Mouse (Mus musculus): ENCODE results near the gene Ankrd54. TPM values are rescaled to one million over a fixed set of nuclear protein-coding genes. Genes with fewer than 3 reads are reported as not detected.
A peak's percentile ranks its signal among the peaks of the same experiment; 100 is the strongest.

Gene Ankrd54
- polyA plus RNA-seq, 1 experiment from 2014 or later, result 63.2 TPM

GRCm38 (mm10) chr15:79071117-79072039 lies 8.7 kb upstream of the Ankrd54 start:
- no peaks in the 10 kb centered on the region for H3K9me3 ChIP-seq (ENCODE audit: control insufficient read depth, low read length)
- no peak overlapping the region for H3K9ac ChIP-seq (ENCODE audit: low read length)
- H3K4me2 ChIP-seq (ENCODE audit: low read depth, severe bottlenecking), result no peak overlapping the region
- DNase-seq (ENCODE audit: low spot score), result no peak
- peaks cover 9% of the 10 kb centered on the region; the same call in 1 of the 2 replicates for H3K4me1 ChIP-seq (ENCODE audit: control insufficient read depth, insufficient read depth, low read length)
- WGBS, result 65% methylated on average over 5 of the region's 5 CpGs
- H3K36me3 ChIP-seq (ENCODE audit: control insufficient read depth, insufficient read depth, low read length), result no peaks in the 10 kb centered on the region
- H3K27me3 ChIP-seq (ENCODE audit: control insufficient read depth, insufficient read depth, low read length), result no peaks in the 10 kb centered on the region
- H3K4me3 ChIP-seq (ENCODE audit: low read depth, low read length), result no peak overlapping the region
- no peak overlapping the region for H3K27ac ChIP-seq (replicated peaks; ENCODE audit: low read depth, low read length)
- no peak for ATAC-seq (ENCODE audit: insufficient number of reproducible peaks, low FRiP score, low TSS enrichment, low read depth)

GRCm38 (mm10) chr15:79068416-79068815 lies 5.7 kb upstream of the Ankrd54 start:
- 84% methylated on average over 3 of the region's 3 CpGs for WGBS
- no peak for DNase-seq (ENCODE audit: low spot score)
- H3K27ac ChIP-seq (replicated peaks; ENCODE audit: low read depth, low read length), result no peak overlapping the region

GRCm38 (mm10) chr15:79067631-79068030 lies 4.9 kb upstream of the Ankrd54 start:
- DNase-seq (ENCODE audit: low spot score) (no peak), ATAC-seq (ENCODE audit: insufficient number of reproducible peaks, low FRiP score, low TSS enrichment, low read depth) (no peak)
- no peak overlapping the region for H3K27ac ChIP-seq (replicated peaks; ENCODE audit: low read depth, low read length)
- H3K4me3 ChIP-seq (ENCODE audit: low read depth, low read length), result no peak overlapping the region
- H3K4me1 ChIP-seq (ENCODE audit: control insufficient read depth, insufficient read depth, low read length), result peaks cover 11% of the 10 kb centered on the region; the same call in 1 of the 2 replicates
- no peak overlapping the region for H3K9ac ChIP-seq (ENCODE audit: low read length)
- no peaks in the 10 kb centered on the region for H3K9me3 ChIP-seq (ENCODE audit: control insufficient read depth, low read length)
- H3K27me3 ChIP-seq (ENCODE audit: control insufficient read depth, insufficient read depth, low read length), result no peaks in the 10 kb centered on the region
- no peaks in the 10 kb centered on the region for H3K36me3 ChIP-seq (ENCODE audit: control insufficient read depth, insufficient read depth, low read length)
- 68% methylated on average over 3 of the region's 3 CpGs for WGBS
- no peak overlapping the region for H3K4me2 ChIP-seq (ENCODE audit: low read depth, severe bottlenecking)

More at GRCm38 (mm10) chr15:79068416-79068815, 5.7 kb upstream of the Ankrd54 start:
- H3K27me3 ChIP-seq (ENCODE audit: control insufficient read depth, insufficient read depth, low read length), result no peaks in the 10 kb centered on the region
- H3K9ac ChIP-seq (ENCODE audit: low read length), result no peak overlapping the region
- H3K36me3 ChIP-seq (ENCODE audit: control insufficient read depth, insufficient read depth, low read length), result no peaks in the 10 kb centered on the region
- no peak for ATAC-seq (ENCODE audit: insufficient number of reproducible peaks, low FRiP score, low TSS enrichment, low read depth)
- peaks cover 9% of the 10 kb centered on the region; the same call in 1 of the 2 replicates for H3K4me1 ChIP-seq (ENCODE audit: control insufficient read depth, insufficient read depth, low read length)
- no peak overlapping the region for H3K4me2 ChIP-seq (ENCODE audit: low read depth, severe bottlenecking)
- no peaks in the 10 kb centered on the region for H3K9me3 ChIP-seq (ENCODE audit: control insufficient read depth, low read length)
- H3K4me3 ChIP-seq (ENCODE audit: low read depth, low read length), result no peak overlapping the region

- Histone ChIP-seq H3K9me3 (ENCODE audit: control insufficient read depth, low read length) (no peaks in the 10 kb centered on the region), H3K4me1 (ENCODE audit: control insufficient read depth, insufficient read depth, low read length) (peaks cover 13% of the 10 kb centered on the region; the same call in 1 of the 2 replicates), H3K9ac (ENCODE audit: low read length) (no peak overlapping the region), H3K36me3 (ENCODE audit: control insufficient read depth, insufficient read depth, low read length) (no peaks in the 10 kb centered on the region), H3K27me3 (ENCODE audit: control insufficient read depth, insufficient read depth, low read length) (no peaks in the 10 kb centered on the region), H3K27ac (replicated peaks; ENCODE audit: low read depth, low read length) (no peak overlapping the region), H3K4me3 (ENCODE audit: low read depth, low read length) (no peak overlapping the region), H3K4me2 (ENCODE audit: low read depth, severe bottlenecking) (no peak overlapping the region)
- DNase-seq (ENCODE audit: low spot score) (peak; percentile 51), ATAC-seq (ENCODE audit: insufficient number of reproducible peaks, low FRiP score, low TSS enrichment, low read depth) (no peak)
- 24% methylated on average over 2 of the region's 2 CpGs for WGBS
Observed at GRCm38 (mm10) chr15:79066276-79066675, 3.6 kb upstream of the Ankrd54 start.

GRCm38 (mm10) chr15:79065086-79065770 lies 2.5 kb upstream of the Ankrd54 start:
- Histone ChIP-seq H3K4me3 (ENCODE audit: low read depth, low read length) (no peak overlapping the region), H3K4me2 (ENCODE audit: low read depth, severe bottlenecking) (no peak overlapping the region), H3K36me3 (ENCODE audit: control insufficient read depth, insufficient read depth, low read length) (no peaks in the 10 kb centered on the region), H3K27me3 (ENCODE audit: control insufficient read depth, insufficient read depth, low read length) (no peaks in the 10 kb centered on the region), H3K27ac (replicated peaks; ENCODE audit: low read depth, low read length) (no peak overlapping the region; the same call in 1 of the 2 replicates), H3K9ac (ENCODE audit: low read length) (no peak overlapping the region), H3K4me1 (ENCODE audit: control insufficient read depth, insufficient read depth, low read length) (peaks cover 13% of the 10 kb centered on the region; the same call in 1 of the 2 replicates), H3K9me3 (ENCODE audit: control insufficient read depth, low read length) (no peaks in the 10 kb centered on the region)
- DNase-seq (ENCODE audit: low spot score) (no peak), ATAC-seq (ENCODE audit: insufficient number of reproducible peaks, low FRiP score, low TSS enrichment, low read depth) (no peak)
- 37% methylated on average over 8 of the region's 8 CpGs for WGBS

GRCm38 (mm10) chr15:79063160-79063740 lies 557 bp upstream of the Ankrd54 start:
- H3K36me3 ChIP-seq (ENCODE audit: control insufficient read depth, insufficient read depth, low read length), result peaks cover 5% of the 10 kb centered on the region
- peak overlapping the region; percentile 16 for H3K4me3 ChIP-seq (ENCODE audit: low read depth, low read length)
- H3K4me2 ChIP-seq (ENCODE audit: low read depth, severe bottlenecking), result peak overlapping the region; percentile 44
- DNase-seq (ENCODE audit: low spot score) (no peak), ATAC-seq (ENCODE audit: insufficient number of reproducible peaks, low FRiP score, low TSS enrichment, low read depth) (no peak)
- no peaks in the 10 kb centered on the region for H3K9me3 ChIP-seq (ENCODE audit: control insufficient read depth, low read length)
- no peaks in the 10 kb centered on the region for H3K27me3 ChIP-seq (ENCODE audit: control insufficient read depth, insufficient read depth, low read length)
- H3K4me1 ChIP-seq (ENCODE audit: control insufficient read depth, insufficient read depth, low read length), result peaks cover 13% of the 10 kb centered on the region; the same call in 1 of the 2 replicates
- H3K27ac ChIP-seq (replicated peaks; ENCODE audit: low read depth, low read length), result no peak overlapping the region
- WGBS, result 9% methylated on average over 14 of the region's 14 CpGs
- H3K9ac ChIP-seq (ENCODE audit: low read length), result no peak overlapping the region; the same call in 1 of the 2 replicates

GRCm38 (mm10) chr15:79060887-79061565 lies 1.7 kb downstream of the Ankrd54 start:
- Histone ChIP-seq H3K27ac (replicated peaks; ENCODE audit: low read depth, low read length) (no peak overlapping the region), H3K9me3 (ENCODE audit: control insufficient read depth, low read length) (no peaks in the 10 kb centered on the region), H3K4me3 (ENCODE audit: low read depth, low read length) (no peak overlapping the region), H3K9ac (ENCODE audit: low read length) (no peak overlapping the region), H3K4me1 (ENCODE audit: control insufficient read depth, insufficient read depth, low read length) (peaks cover 7% of the 10 kb centered on the region; the same call in 1 of the 2 replicates), H3K4me2 (ENCODE audit: low read depth, severe bottlenecking) (no peak overlapping the region), H3K36me3 (ENCODE audit: control insufficient read depth, insufficient read depth, low read length) (peaks cover 12% of the 10 kb centered on the region), H3K27me3 (ENCODE audit: control insufficient read depth, insufficient read depth, low read length) (no peaks in the 10 kb centered on the region)
- ATAC-seq (ENCODE audit: insufficient number of reproducible peaks, low FRiP score, low TSS enrichment, low read depth) (no peak), DNase-seq (ENCODE audit: low spot score) (no peak)
- 84% methylated on average over 14 of the region's 14 CpGs for WGBS

- peaks cover 31% of the 10 kb centered on the region for H3K36me3 ChIP-seq (ENCODE audit: control insufficient read depth, insufficient read depth, low read length)
- no peak overlapping the region for H3K4me3 ChIP-seq (ENCODE audit: low read depth, low read length)
- no peak overlapping the region for H3K9ac ChIP-seq (ENCODE audit: low read length)
- H3K27me3 ChIP-seq (ENCODE audit: control insufficient read depth, insufficient read depth, low read length), result no peaks in the 10 kb centered on the region
- no peak overlapping the region for H3K27ac ChIP-seq (replicated peaks; ENCODE audit: low read depth, low read length)
- no peaks in the 10 kb centered on the region for H3K9me3 ChIP-seq (ENCODE audit: control insufficient read depth, low read length)
- WGBS, result 94% methylated on average over 6 of the region's 6 CpGs
- peaks cover 2% of the 10 kb centered on the region; the same call in 1 of the 2 replicates for H3K4me1 ChIP-seq (ENCODE audit: control insufficient read depth, insufficient read depth, low read length)
- no peak overlapping the region for H3K4me2 ChIP-seq (ENCODE audit: low read depth, severe bottlenecking)
- DNase-seq (ENCODE audit: low spot score) (no peak), ATAC-seq (ENCODE audit: insufficient number of reproducible peaks, low FRiP score, low TSS enrichment, low read depth) (no peak)
Observed at GRCm38 (mm10) chr15:79057850-79058249, 4.8 kb downstream of the Ankrd54 start.

Measured in limb, embryonic 11.5 days (tissue).